In genomic region chr12:107085058-107085905, GRCm38 (mm10) we compare ENCODE assay signal across 12 mouse cellular contexts.
DNase-seq lines count a peak whose midpoint lies in the region; ATAC-seq and TF ChIP-seq lines count a peak whose summit lies in the region.
"Had no signal": no experiment of that assay in that cellular context is flagged by ENCODE, and none has a peak within 500 bp of the region (broad histone marks: within the 10 kb centered on the region; RNA-seq: fewer than 3 reads in every experiment).

No protein-coding gene starts in this region.

- TF ChIP-seq CTCF in layer of hippocampus, adult 2 months (conservative IDR thresholded peaks at IDR 0.05) = no peak

- 49% methylated on average over 14 of the region's 14 CpGs for WGBS in forebrain, embryonic 10.5 days
- 26% methylated on average over 14 of the region's 14 CpGs for WGBS in limb, embryonic 12.5 days

- peak overlapping the region; percentile 32 for H3K4me2 ChIP-seq in limb, embryonic 12.5 days
- H3K4me2 ChIP-seq: limb, embryonic 15.5 days had no signal

- peaks cover 50% of the 10 kb centered on the region for H3K4me1 ChIP-seq in forebrain, embryonic 10.5 days
- H3K4me1 ChIP-seq in limb, embryonic 12.5 days (replicated peaks) = peaks cover 22% of the 10 kb centered on the region

- peak overlapping the region; percentile 33; the same call in 1 of the 2 replicates for H3K27ac ChIP-seq in layer of hippocampus, adult 2 months
- H3K27ac ChIP-seq in forebrain, embryonic 10.5 days = peak overlapping the region; percentile 77
- no peak overlapping the region for H3K27ac ChIP-seq in limb, embryonic 12.5 days
- H3K27ac ChIP-seq: gastrocnemius, adult 2 months; limb, embryonic 15.5 days had no signal

- H3K9me3 ChIP-seq in forebrain, embryonic 10.5 days = no peaks in the 10 kb centered on the region
- H3K9me3 ChIP-seq in limb, embryonic 12.5 days = no peaks in the 10 kb centered on the region
- H3K9me3 ChIP-seq: limb, embryonic 15.5 days had no signal

- no peak overlapping the region for H3K4me3 ChIP-seq in layer of hippocampus, adult 2 months
- no peak overlapping the region for H3K4me3 ChIP-seq in forebrain, embryonic 10.5 days
- no peak overlapping the region for H3K4me3 ChIP-seq in limb, embryonic 12.5 days (replicated peaks)
- H3K4me3 ChIP-seq: gastrocnemius, adult 2 months; limb, embryonic 15.5 days had no signal

- no peaks in the 10 kb centered on the region for H3K36me3 ChIP-seq in forebrain, embryonic 10.5 days (replicated peaks)
- H3K36me3 ChIP-seq in limb, embryonic 12.5 days = no peaks in the 10 kb centered on the region
- H3K36me3 ChIP-seq: limb, embryonic 15.5 days had no signal

- no peak for DNase-seq in layer of hippocampus, adult 2 months (ENCODE audit: low spot score in 2 of 2)
- DNase-seq in layer of hippocampus, adult 8-10 months (ENCODE audit: low spot score in 2 of 2) = no peak
- no peak for DNase-seq in forebrain, embryonic 10.5 days (ENCODE audit: extremely low spot score, low spot score)
- DNase-seq in retina, postnatal 1 day = peak; percentile 45
- no peak for DNase-seq in urinary bladder, postnatal 25 days (ENCODE audit: low spot score)
- DNase-seq in heart, adult 18-20 months = no peak
- DNase-seq: adrenal gland, adult 8-10 months; cerebellum, adult 11-12 months; gastrocnemius, adult 2 months had no signal

- no peaks in the 10 kb centered on the region for H3K27me3 ChIP-seq in forebrain, embryonic 10.5 days (ENCODE audit: poor library complexity, severe bottlenecking)
- H3K27me3 ChIP-seq in limb, embryonic 12.5 days = peaks cover 15% of the 10 kb centered on the region

- no peak for ATAC-seq in limb, embryonic 12.5 days (ENCODE audit: insufficient number of reproducible peaks, insufficient read depth, low FRiP score, low TSS enrichment, low read depth)
- no peak for ATAC-seq in inflammation-experienced regulatory T-cells, adult 6 months

- no peak overlapping the region for H3K9ac ChIP-seq in limb, embryonic 12.5 days (replicated peaks)
- H3K9ac ChIP-seq: limb, embryonic 15.5 days had no signal
